Mouse (Mus musculus) lung, adult 2 months (tissue): ENCODE measurements around the gene Adrm1.

Experiments used
- CTCF ChIP-seq: fragments of 200-500 bp; IDR thresholded peaks from 2 replicates; pipeline ENCODE4 v1.5.1; 2011; ENCODE audit warnings: mild to moderate bottlenecking, low read length, control low read depth; ENCODE audit not compliant: insufficient read depth
- POLR2A ChIP-seq: fragments of 200-500 bp; IDR thresholded peaks from 2 replicates; pipeline ENCODE4 v1.6.1; 2011; ENCODE audit warnings: low read depth, mild to moderate bottlenecking, control low read depth, low read length, borderline replicate concordance; ENCODE audit errors: extremely low read depth

DNA sequence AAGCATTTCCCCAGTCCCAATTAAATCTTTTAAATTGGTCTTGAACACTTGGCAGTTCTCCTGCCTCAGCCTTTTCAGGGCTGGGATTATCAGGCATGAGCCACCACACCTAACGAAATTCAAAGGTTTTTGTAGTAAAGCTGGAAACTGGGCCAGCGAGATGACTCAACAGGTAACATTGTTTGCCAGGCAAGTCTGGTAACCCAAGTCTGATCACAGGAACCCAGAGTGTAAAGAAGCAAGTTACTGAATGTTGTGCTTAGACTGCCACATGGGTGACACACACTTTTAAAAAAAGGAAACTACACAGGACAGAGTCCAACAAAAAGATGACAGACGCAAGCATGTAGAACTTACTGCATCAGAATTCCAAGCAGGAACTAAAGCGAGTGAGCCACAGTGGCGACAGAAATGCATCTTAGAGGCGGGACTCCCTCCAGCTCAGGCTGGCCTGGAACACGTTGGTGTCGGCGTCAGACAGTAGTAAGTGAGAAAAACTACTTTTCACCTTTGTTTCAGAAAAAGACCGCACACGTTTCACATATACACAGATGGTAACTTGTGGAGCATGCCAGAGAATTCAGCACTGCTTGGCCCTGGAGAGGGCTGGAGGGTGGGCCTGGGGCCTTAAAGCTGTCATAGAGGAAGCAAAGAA is 1.0 kb upstream of the Adrm1 start:
- TF ChIP-seq POLR2A (no peak), CTCF (no peak)
